Comparison of ENCODE assay signal across 14 mouse cellular contexts in genomic region chr10:24190392-24190791, GRCm38 (mm10). TPM values are rescaled to one million over a fixed set of nuclear protein-coding genes. Genes with fewer than 3 reads are reported as not detected.
DNase-seq lines count a peak whose midpoint lies in the region; ATAC-seq and TF ChIP-seq lines count a peak whose summit lies in the region.
"Had no signal": no experiment of that assay in that cellular context is flagged by ENCODE, and none has a peak within 500 bp of the region (broad histone marks: within the 10 kb centered on the region; RNA-seq: fewer than 3 reads in every experiment).

No protein-coding gene starts in this region.

- no peak overlapping the region for H3K27ac ChIP-seq in kidney, adult 2 months (ENCODE audit: insufficient read depth, low read depth, low read length)
- no peak overlapping the region for H3K27ac ChIP-seq in neural tube, embryonic 11.5 days (ENCODE audit: low read depth, low read length)
- no peak overlapping the region for H3K27ac ChIP-seq in midbrain, embryonic 16.5 days (ENCODE audit: low read length)
- H3K27ac ChIP-seq: limb, embryonic 15.5 days; neural tube, embryonic 13.5 days had no signal

- ATAC-seq in neural tube, embryonic 11.5 days (ENCODE audit: insufficient read depth, low FRiP score, low TSS enrichment) = no peak
- peak; percentile 61; the same call in 1 of the 2 replicates for ATAC-seq in midbrain, embryonic 16.5 days

- WGBS in kidney, adult 2 months = 58% methylated on average over 7 of the region's 7 CpGs
- 67% methylated on average over 7 of the region's 7 CpGs for WGBS in neural tube, embryonic 11.5 days
- WGBS in midbrain, embryonic 16.5 days = 65% methylated on average over 7 of the region's 7 CpGs

- TF ChIP-seq CTCF in kidney, adult 2 months (conservative IDR thresholded peaks at IDR 0.05; ENCODE audit: insufficient read depth, insufficient read length, low read depth, low read length) = peak; percentile 29; the same call in 1 of the 2 replicates

- no peak overlapping the region for H3K4me2 ChIP-seq in neural tube, embryonic 11.5 days (ENCODE audit: low read depth)
- no peak overlapping the region for H3K4me2 ChIP-seq in midbrain, embryonic 16.5 days (ENCODE audit: low read length)
- H3K4me2 ChIP-seq: limb, embryonic 15.5 days; neural tube, embryonic 13.5 days had no signal

- H3K4me1 ChIP-seq in kidney, adult 2 months (ENCODE audit: control insufficient read depth, insufficient read depth, low read length) = no peaks in the 10 kb centered on the region
- H3K4me1 ChIP-seq in neural tube, embryonic 11.5 days (ENCODE audit: control insufficient read depth, insufficient read depth, low read length) = no peaks in the 10 kb centered on the region
- no peaks in the 10 kb centered on the region for H3K4me1 ChIP-seq in midbrain, embryonic 16.5 days (ENCODE audit: control insufficient read depth, insufficient read depth, low read length)
- H3K4me1 ChIP-seq: limb, embryonic 15.5 days; neural tube, embryonic 13.5 days had no signal

- TF ChIP-seq POLR2A in kidney, adult 2 months (IDR thresholded peaks at IDR 0.05; ENCODE audit: low read depth, low read length) = no peak

- DNase-seq in cerebellum, postnatal 10 days = peak; percentile 34 to 40
- DNase-seq in cerebellum, adult 8-10 months = no peak
- DNase-seq in kidney, adult 2 months = no peak
- DNase-seq in kidney, adult 9 months = no peak
- DNase-seq in neural tube, embryonic 11.5 days (ENCODE audit: low spot score) = peak; percentile 31
- no peak for DNase-seq in neural tube, embryonic 10.5 days (ENCODE audit: extremely low spot score, low spot score)
- DNase-seq in testis, postnatal 14 days (ENCODE audit: low spot score) = no peak
- DNase-seq: cerebellum, adult 9-10 months; gastrocnemius, postnatal 10 days; kidney, postnatal 14 days; thymus, postnatal 14 days had no signal

- H3K27me3 ChIP-seq in kidney, adult 2 months (replicated peaks; ENCODE audit: control insufficient read depth, insufficient read depth, low read length) = no peaks in the 10 kb centered on the region
- no peaks in the 10 kb centered on the region for H3K27me3 ChIP-seq in neural tube, embryonic 11.5 days (ENCODE audit: control insufficient read depth, insufficient read depth, low read length)
- no peaks in the 10 kb centered on the region for H3K27me3 ChIP-seq in midbrain, embryonic 16.5 days (ENCODE audit: control insufficient read depth, insufficient read depth, low read depth, low read length)
- H3K27me3 ChIP-seq: limb, embryonic 15.5 days; neural tube, embryonic 13.5 days had no signal

- H3K36me3 ChIP-seq in kidney, adult 2 months (ENCODE audit: control insufficient read depth, insufficient read depth, low read length) = peaks cover 6% of the 10 kb centered on the region
- no peaks in the 10 kb centered on the region for H3K36me3 ChIP-seq in neural tube, embryonic 11.5 days (ENCODE audit: control insufficient read depth, insufficient read depth, low read length)
- H3K36me3 ChIP-seq in midbrain, embryonic 16.5 days (ENCODE audit: control insufficient read depth, insufficient read depth, low read length) = peaks cover 8% of the 10 kb centered on the region; the same call in 1 of the 2 replicates

- no peak overlapping the region for H3K9ac ChIP-seq in neural tube, embryonic 11.5 days (ENCODE audit: low read length)
- H3K9ac ChIP-seq in midbrain, embryonic 16.5 days (ENCODE audit: low read depth, low read length) = no peak overlapping the region
- H3K9ac ChIP-seq: limb, embryonic 15.5 days; neural tube, embryonic 13.5 days had no signal

- no peaks in the 10 kb centered on the region for H3K9me3 ChIP-seq in neural tube, embryonic 11.5 days (ENCODE audit: control insufficient read depth, low read length)
- no peaks in the 10 kb centered on the region for H3K9me3 ChIP-seq in midbrain, embryonic 16.5 days (replicated peaks; ENCODE audit: control insufficient read depth, low read length, poor library complexity, severe bottlenecking)
- H3K9me3 ChIP-seq: limb, embryonic 15.5 days; neural tube, embryonic 13.5 days had no signal

- no peak overlapping the region for H3K4me3 ChIP-seq in kidney, adult 2 months (ENCODE audit: insufficient read depth, low read depth, low read length)
- no peak overlapping the region for H3K4me3 ChIP-seq in neural tube, embryonic 11.5 days (ENCODE audit: low read depth, low read length)
- H3K4me3 ChIP-seq in midbrain, embryonic 16.5 days (ENCODE audit: low read depth, low read length) = no peak overlapping the region
- H3K4me3 ChIP-seq: limb, embryonic 15.5 days; neural tube, embryonic 13.5 days had no signal

RNA-seq across cellular contexts. Expression of gene Moxd1, which starts 32.9 kb away (rescaled TPM):
- polyA plus RNA-seq in kidney, adult 2 months (2012; rRNA removed) = 0.06 and 0.23 TPM in 2 replicates
- polyA plus RNA-seq in neural tube, embryonic 11.5 days (2014; fragmentation: Nextera tagmentation; extraction: Ambion mirVana) = 39.6 and 45.8 TPM in 2 replicates
- 2.7 and 2.8 TPM in 2 replicates for polyA plus RNA-seq in midbrain, embryonic 16.5 days (2015; fragmentation: Nextera tagmentation; extraction: Ambion mirVana)

RNA-seq across cellular contexts. Expression of gene Stx7, which starts 41.3 kb away (rescaled TPM):
- 168 and 197 TPM in 2 replicates for polyA plus RNA-seq in kidney, adult 2 months (2012; rRNA removed)
- polyA plus RNA-seq in neural tube, embryonic 11.5 days (2014; fragmentation: Nextera tagmentation; extraction: Ambion mirVana) = 112 and 126 TPM in 2 replicates
- 363 and 388 TPM in 2 replicates for polyA plus RNA-seq in midbrain, embryonic 16.5 days (2015; fragmentation: Nextera tagmentation; extraction: Ambion mirVana)

Comparison
In these comparisons a context has a peak if more than half of its experiments do, and no peak if none do; other contexts are left out.
1. DNase-seq: peak in cerebellum, postnatal 10 days (2 of 2) and neural tube, embryonic 11.5 days (single experiment); none in cerebellum, adult 8-10 months (single experiment), kidney, adult 2 months (single experiment), kidney, adult 9 months (single experiment), neural tube, embryonic 10.5 days (single experiment) and testis, postnatal 14 days (single experiment).
2. RNA of gene Moxd1, which starts 32.9 kb away (polyA plus RNA-seq): 39.6 to 45.8 TPM in neural tube, embryonic 11.5 days; 2.7 to 2.8 TPM in midbrain, embryonic 16.5 days and 0.06 to 0.23 TPM in kidney, adult 2 months; every median in the first group is over 10 times any median in the second.